Mouse (Mus musculus) neural tube, embryonic 10.5 days (tissue): ENCODE data around the gene Pabpc4.
"Not testable (repeated sequence)": the region's sequence is repeated elsewhere in the genome, so short reads cannot be mapped to it uniquely, and the experiment has no call there.

Experiments used
- DNase-seq: peaks from one replicate; pipeline ENCODE4 v3.0.0-alpha.2; 2017; ENCODE audit warnings: low spot score; ENCODE audit errors: extremely low spot score

Pabpc4 gene

DNA sequence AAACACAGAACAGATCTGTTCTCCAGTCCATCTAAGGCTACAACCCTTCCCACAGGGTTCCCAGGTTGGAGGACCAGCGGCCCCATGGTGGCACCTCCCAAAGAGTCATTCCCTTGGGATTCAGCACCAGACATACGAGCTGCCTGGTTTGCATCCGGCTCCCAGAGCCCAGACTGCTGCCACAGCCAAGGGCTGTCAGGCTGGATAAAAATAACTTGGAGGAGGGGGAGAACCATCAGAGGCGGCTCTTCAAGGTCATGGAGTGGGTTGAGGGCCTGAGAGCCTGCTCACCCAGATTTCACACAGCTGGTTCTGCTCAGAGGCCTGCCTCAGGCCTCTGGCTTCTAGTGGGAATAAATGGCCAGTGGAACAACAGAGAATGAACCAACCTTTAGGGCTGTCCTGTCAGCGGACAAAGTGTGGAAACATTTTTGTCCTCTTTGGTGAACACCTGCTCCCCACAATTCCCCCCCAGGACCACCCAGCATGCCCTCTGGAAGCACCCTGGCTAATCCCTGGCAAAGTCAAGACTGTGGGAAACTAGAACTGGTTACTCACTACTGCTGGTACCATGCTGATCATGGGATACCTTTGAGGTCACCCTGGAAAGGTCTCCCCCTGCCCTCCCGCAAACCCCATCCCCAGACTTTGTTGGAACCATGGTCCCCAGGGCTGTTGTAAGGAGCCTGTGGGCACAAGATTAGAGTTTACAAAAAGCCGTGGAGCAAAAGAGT, 14.8 kb upstream of the Pabpc4 start:
- no peak for DNase-seq

GRCm38 (mm10) chr4:123248971-123249567, 13.1 kb upstream of the Pabpc4 start:
- no peak for DNase-seq

DNA sequence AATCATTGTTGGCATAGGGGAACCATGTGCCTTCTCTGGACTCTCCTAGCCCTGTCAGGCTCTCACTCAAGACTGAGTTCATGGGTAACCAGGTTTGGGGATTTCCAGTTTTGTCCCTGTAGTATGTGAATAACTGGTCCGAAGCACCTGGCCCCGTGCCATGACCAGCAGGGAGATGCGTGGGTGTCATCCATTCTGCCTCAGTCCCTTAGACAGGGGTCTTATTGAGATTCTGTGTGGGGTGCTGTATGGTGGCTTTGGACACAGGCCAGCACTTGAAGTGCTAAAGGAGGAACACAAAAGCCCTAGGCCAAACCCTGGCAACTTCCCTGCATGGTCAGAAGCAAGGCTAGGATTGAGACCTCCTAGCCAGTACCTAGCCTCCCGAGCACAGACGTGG, 9.9 kb upstream of the Pabpc4 start:
- DNase-seq: no peak

- no peak for DNase-seq
Observed at GRCm38 (mm10) chr4:123254617-123255016, 7.5 kb upstream of the Pabpc4 start.

GRCm38 (mm10) chr4:123260071-123260746, 1.9 kb upstream of the Pabpc4 start:
- peak; percentile 71 for DNase-seq

- DNase-seq: no peak
Observed at GRCm38 (mm10) chr4:123271063-123271462, 8.9 kb downstream of the Pabpc4 start.

- DNase-seq: no peak
Observed at GRCm38 (mm10) chr4:123280117-123280516, 18.0 kb downstream of the Pabpc4 start.

GRCm38 (mm10) chr4:123282500-123282899, 20.3 kb downstream of the Pabpc4 start:
- peak; percentile 94 for DNase-seq

GRCm38 (mm10) chr4:123282915-123283674, 20.9 kb downstream of the Pabpc4 start:
- peak; percentile 48 for DNase-seq

DNA sequence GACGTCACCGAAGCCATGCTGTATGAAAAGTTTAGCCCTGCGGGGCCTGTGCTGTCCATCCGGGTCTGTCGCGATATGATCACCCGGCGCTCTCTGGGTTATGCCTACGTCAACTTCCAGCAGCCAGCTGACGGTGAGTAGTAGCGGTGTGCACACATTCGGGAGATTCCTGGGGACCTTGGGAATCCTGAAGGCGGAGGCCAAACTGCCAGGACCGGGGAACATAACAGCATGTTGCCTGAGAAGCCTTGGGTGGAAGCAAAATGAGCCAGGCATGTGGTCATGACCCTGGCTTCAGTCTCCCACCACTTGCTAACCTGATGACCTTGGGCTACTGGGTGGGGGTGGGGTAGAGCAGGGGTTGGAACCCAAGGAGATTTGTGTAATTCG, 21.5 kb downstream of the Pabpc4 start:
- DNase-seq: peak; percentile 43

- no peak for DNase-seq
Observed at GRCm38 (mm10) chr4:123284731-123285624, 22.8 kb downstream of the Pabpc4 start.

DNA sequence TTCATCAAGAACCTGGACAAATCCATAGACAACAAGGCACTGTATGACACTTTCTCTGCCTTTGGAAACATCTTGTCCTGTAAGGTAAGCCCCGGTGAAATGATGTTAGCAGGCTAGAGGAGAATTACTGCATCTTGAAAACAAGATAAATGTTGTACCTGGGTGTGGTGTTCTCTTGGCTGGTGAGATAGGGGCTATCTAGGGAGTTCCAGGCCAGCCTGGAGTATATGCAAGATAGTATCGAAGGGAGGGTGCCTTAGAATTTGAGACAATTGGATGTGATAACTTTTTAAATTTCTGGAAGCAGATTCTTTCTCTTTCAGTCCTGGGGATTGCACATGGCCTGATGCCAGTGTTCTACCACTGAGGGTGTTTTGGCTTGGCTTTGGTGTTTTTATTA, 24.6 kb downstream of the Pabpc4 start:
- DNase-seq: no peak

GRCm38 (mm10) chr4:123289038-123289437, 26.9 kb downstream of the Pabpc4 start:
- no peak for DNase-seq

DNA sequence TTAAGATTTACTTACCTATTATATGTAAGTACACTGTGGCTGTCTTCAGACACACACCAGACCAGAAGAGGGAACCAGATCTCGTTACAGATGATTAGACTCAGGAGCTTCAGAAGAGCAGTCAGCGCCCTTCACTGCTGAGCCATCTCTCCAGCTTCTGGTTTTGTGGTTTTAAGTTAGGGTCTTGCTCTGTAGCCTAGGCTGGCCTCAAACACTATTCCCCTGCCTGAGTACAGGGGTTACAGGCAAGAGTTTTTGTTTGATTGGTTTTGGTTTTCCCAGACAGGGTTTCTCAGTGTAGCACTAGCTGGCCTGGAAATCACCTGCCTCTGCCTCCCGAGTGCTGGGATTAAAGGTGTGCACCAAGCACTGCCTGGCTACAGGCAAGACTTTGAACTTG, 30.2 kb downstream of the Pabpc4 start:
- no peak for DNase-seq

DNA sequence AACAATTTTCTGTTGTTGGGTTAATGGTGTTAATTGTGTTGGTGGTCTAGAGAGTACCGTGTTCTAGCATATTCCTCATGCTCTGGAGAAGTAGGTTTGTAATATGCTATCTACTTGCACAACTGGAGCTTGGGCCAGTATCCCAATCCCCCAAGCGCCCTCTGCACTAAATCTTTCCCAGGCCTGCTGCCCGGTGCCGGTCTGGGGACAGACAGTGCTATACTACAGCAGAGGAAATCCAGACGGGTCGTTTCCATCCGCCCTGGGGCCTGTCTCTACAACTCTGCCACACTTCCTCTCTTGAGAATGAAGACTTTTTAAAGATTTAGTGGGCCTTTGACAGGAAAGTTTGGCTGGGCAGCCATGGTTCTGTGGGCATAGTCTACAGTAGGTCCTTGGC, 30.8 kb downstream of the Pabpc4 start:
- no peak for DNase-seq

DNA sequence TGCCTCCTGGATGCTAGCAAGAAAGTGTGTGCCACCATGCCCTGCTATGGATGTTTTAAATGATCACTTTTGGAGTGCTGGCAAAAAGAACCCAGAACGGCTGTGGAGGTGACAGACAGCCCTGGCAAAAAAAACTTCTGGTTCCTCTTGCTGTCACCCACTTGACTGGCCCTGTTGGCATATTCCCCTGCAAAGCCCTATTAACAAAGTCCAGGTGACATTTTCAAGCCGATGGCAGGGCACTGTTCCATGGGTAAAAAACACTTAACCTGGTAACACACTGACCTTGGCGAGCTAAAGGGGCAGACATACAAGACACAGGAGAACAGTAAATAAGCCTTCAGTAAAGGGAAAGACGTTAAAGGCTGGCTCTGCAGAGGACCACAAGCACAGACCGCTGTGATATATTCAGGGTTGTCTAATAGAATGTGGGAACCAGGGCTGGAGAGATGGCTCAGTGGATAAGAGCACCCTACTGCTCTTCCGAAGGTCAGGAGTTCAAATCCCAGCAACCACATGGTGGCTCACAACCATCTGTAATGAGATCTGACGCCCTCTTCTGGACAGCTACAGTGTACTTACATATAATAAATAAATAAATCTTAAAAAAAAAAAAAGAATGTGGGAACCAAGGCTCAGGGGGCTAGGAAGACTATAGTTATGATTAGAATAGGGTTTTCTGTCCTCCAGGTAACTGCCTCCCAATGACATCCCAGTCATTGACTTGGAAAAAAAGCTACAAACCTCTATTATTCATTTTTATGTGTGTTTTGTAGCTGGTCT, 31.7 kb downstream of the Pabpc4 start:
- DNase-seq: no peak

DNA sequence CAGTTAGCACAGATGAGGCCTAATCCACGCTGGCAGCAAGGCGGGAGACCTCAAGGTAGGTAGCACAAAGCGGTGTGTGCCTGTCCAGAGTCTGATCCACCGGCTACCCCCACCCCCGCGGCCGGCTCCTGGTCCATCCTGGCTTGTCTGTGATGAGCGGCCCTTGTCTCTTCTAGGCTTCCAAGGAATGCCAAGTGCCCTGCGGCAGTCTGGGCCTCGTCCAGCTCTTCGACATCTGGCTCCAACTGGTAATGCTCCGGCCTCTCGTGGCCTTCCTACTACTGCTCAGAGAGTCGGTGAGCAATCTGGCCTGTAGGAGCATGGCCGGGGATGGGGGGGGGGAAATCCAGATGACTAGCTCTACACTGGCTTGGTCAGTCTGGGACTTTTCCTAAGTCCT, 32.9 kb downstream of the Pabpc4 start:
- DNase-seq: not testable (repeated sequence)

- no peak for DNase-seq
Observed at GRCm38 (mm10) chr4:123295516-123296147, 33.5 kb downstream of the Pabpc4 start.

GRCm38 (mm10) chr4:123296148-123296534, 34.0 kb downstream of the Pabpc4 start:
- DNase-seq: no peak
